Mouse (Mus musculus) CH12.LX (cell line): ENCODE results near the gene Mylk3.

ENCODE experiments used
- CTCF ChIP-seq, 2 experiments: IDR thresholded peaks in 1 of 2; conservative IDR thresholded peaks in 1 of 2; 2 replicates each; pipeline ENCODE4 v1.5.1; 2011 to 2012; ENCODE audit warnings: low read depth in 2 of 2, low read length in 2 of 2, improper control_type of control experiment in 1 of 2, inconsistent platforms in 1 of 2, mild to moderate bottlenecking in 1 of 2, moderate library complexity in 1 of 2
- JUN ChIP-seq: IDR thresholded peaks from 2 replicates; pipeline ENCODE4 v1.6.1; 2011; ENCODE audit warnings: low read depth, mild to moderate bottlenecking, low read length, improper control_type of control experiment, moderate library complexity; ENCODE audit not compliant: insufficient read depth
- MAFK ChIP-seq: IDR thresholded peaks from 2 replicates; pipeline ENCODE4 v1.6.1; 2011; ENCODE audit warnings: low read length, improper control_type of control experiment; ENCODE audit not compliant: insufficient replicate concordance
- POLR2A ChIP-seq: IDR thresholded peaks from 2 replicates; pipeline ENCODE4 v1.6.1; 2011; ENCODE audit warnings: low read depth, mild to moderate bottlenecking, improper control_type of control experiment, low read length
- UBTF ChIP-seq: IDR thresholded peaks from 2 replicates; pipeline ENCODE4 v1.6.1; 2012; ENCODE audit warnings: low read depth, mild to moderate bottlenecking, inconsistent platforms, low read length, improper control_type of control experiment, moderate library complexity
- USF1 ChIP-seq: IDR thresholded peaks from 2 replicates; pipeline ENCODE4 v1.6.1; 2014; ENCODE audit warnings: low read depth, mild to moderate bottlenecking, inconsistent platforms, low read length, improper control_type of control experiment
- ZC3H11A ChIP-seq: IDR thresholded peaks from 2 replicates; pipeline ENCODE4 v1.6.1; 2012; ENCODE audit warnings: low read depth, mild to moderate bottlenecking, inconsistent platforms, low read length, improper control_type of control experiment
- ZMIZ1 ChIP-seq: IDR thresholded peaks from 2 replicates; pipeline ENCODE4 v1.6.1; 2012; ENCODE audit warnings: low read depth, mild to moderate bottlenecking, inconsistent platforms, low read length, improper control_type of control experiment

- TF ChIP-seq CTCF (conservative IDR thresholded peaks at IDR 0.05 in 1 of 2, IDR thresholded peaks at IDR 0.05 in 1 of 2; ENCODE audit: low read depth in 2 of 2, low read length in 2 of 2) (no peak), JUN (no peak), MAFK (no peak), UBTF (no peak), POLR2A (no peak), ZMIZ1 (no peak), USF1 (no peak), ZC3H11A (no peak)
Measured at GRCm38 (mm10) chr8:85298600-85299433, 87.3 kb downstream of the Mylk3 start.
